Mouse (Mus musculus) liver, embryonic 14.5 days (tissue): Measurements from ENCODE around the gene Cth.

Experiments
- CTCF ChIP-seq: IDR thresholded peaks from 2 replicates; pipeline ENCODE4 v1.5.1; 2016; ENCODE audit warnings: antibody characterized with exemption, low read depth, control low read depth
- EP300 ChIP-seq: IDR thresholded peaks from 2 replicates; pipeline ENCODE4 v1.6.1; 2016; ENCODE audit warnings: antibody characterized with exemption, low read depth

GRCm38 (mm10) chr3:157938585-157938984, 13.7 kb upstream of the Cth start:
- TF ChIP-seq EP300, result no peak
- TF ChIP-seq CTCF, result no peak
